Mouse (Mus musculus) heart, embryonic 15.5 days (tissue): ENCODE measurements at regions not wholly inside any gene's neighbourhood (a gene's known extent, or its start where the extent isn't known, plus 50 kb on each side); places are given as distances from the start of the nearest gene placed in this dataset.

Source experiments
- ATAC-seq: fragments of 200-750 bp; cut with Nextera tagmentation; replicated peaks from 2 replicates; pipeline ENCODE4 v1.8.0; 2017; ENCODE audit warnings: low read depth, moderate TSS enrichment; ENCODE audit not compliant: insufficient number of reproducible peaks, insufficient read depth, low FRiP score
- H3K27ac ChIP-seq: fragments of 300-500 bp; sonication (generic); 2 replicates; pipeline ENCODE4 v1.5.1; 2015; ENCODE audit warnings: mild to moderate bottlenecking, inconsistent platforms
- H3K27me3 ChIP-seq: fragments of 300-500 bp; sonication (generic); 2 replicates; pipeline ENCODE4 v1.6.1; 2015; ENCODE audit warnings: inconsistent platforms
- H3K36me3 ChIP-seq: fragments of 300-500 bp; sonication (generic); 2 replicates; pipeline ENCODE4 v1.6.1; 2015; ENCODE audit warnings: mild to moderate bottlenecking, inconsistent platforms
- H3K4me1 ChIP-seq: fragments of 300-500 bp; sonication (generic); replicated peaks from 2 replicates; pipeline ENCODE4 v1.6.1; 2015; ENCODE audit warnings: inconsistent platforms
- H3K4me2 ChIP-seq: fragments of 300-500 bp; sonication (generic); 2 replicates; pipeline ENCODE4 v1.6.1; 2015; ENCODE audit warnings: inconsistent platforms, mild to moderate bottlenecking, moderate library complexity
- H3K4me3 ChIP-seq: fragments of 300-500 bp; sonication (generic); 2 replicates; pipeline ENCODE4 v1.5.1; 2015; ENCODE audit warnings: mild to moderate bottlenecking, inconsistent platforms
- H3K9ac ChIP-seq: fragments of 300-500 bp; sonication (generic); 2 replicates; pipeline ENCODE4 v1.6.1; 2015; ENCODE audit warnings: mild to moderate bottlenecking, inconsistent platforms
- H3K9me3 ChIP-seq: fragments of 300-500 bp; sonication (generic); replicated peaks from 2 replicates; pipeline ENCODE4 v1.6.1; 2016; ENCODE audit warnings: inconsistent platforms
- WGBS: fragments of 180-500 bp; shearing (Covaris S2); methylation state at CpG from one replicate; pipeline ENCODE4 v1.1.7; 2015; ENCODE audit warnings: mixed read lengths; 5-methylcytosine and 5-hydroxymethylcytosine counted together

- Histone ChIP-seq H3K9me3 (no peaks in the 10 kb centered on the region), H3K4me2 (no peak overlapping the region), H3K36me3 (no peaks in the 10 kb centered on the region), H3K9ac (no peak overlapping the region), H3K4me3 (no peak overlapping the region), H3K27ac (no peak overlapping the region), H3K27me3 (no peaks in the 10 kb centered on the region), H3K4me1 (no peaks in the 10 kb centered on the region)
- ATAC-seq: no peak
- 75% methylated on average over 2 of the region's 2 CpGs for WGBS
Observed at GRCm38 (mm10) chr11:19493089-19493756, 431.0 kb upstream of the Spred2 start.

DNA sequence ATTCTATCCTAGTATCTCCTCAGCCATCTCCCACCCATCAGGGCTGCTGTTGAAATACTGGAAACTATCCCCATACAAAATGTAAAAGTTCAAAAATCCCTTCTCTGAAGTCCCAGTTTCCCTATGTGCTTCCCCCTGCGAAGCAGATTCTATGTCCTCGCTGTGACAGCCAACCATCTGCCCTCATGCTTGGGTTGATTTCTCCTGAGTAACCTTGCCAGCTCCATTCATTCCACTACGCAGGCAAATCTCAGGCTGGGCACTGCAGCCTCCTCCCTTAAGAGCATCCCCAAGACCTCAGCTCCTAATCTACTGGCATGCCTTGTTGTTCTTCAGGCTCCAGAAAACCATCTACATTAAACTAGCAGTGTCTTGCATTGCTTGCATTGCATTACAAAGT, 402.5 kb upstream of the Spred2 start:
- H3K4me2 ChIP-seq: no peak overlapping the region
- H3K36me3 ChIP-seq: no peaks in the 10 kb centered on the region
- no peak for ATAC-seq
- no peak overlapping the region for H3K4me3 ChIP-seq
- H3K9ac ChIP-seq: no peak overlapping the region
- H3K4me1 ChIP-seq: no peaks in the 10 kb centered on the region
- no peaks in the 10 kb centered on the region for H3K27me3 ChIP-seq
- H3K27ac ChIP-seq: no peak overlapping the region
- 85% methylated on average over 3 of the region's 3 CpGs for WGBS
- no peaks in the 10 kb centered on the region for H3K9me3 ChIP-seq

GRCm38 (mm10) chr11:19523853-19524487, 400.2 kb upstream of the Spred2 start:
- Histone ChIP-seq H3K27me3 (no peaks in the 10 kb centered on the region), H3K9ac (no peak overlapping the region), H3K27ac (no peak overlapping the region), H3K4me2 (no peak overlapping the region), H3K4me3 (no peak overlapping the region), H3K9me3 (no peaks in the 10 kb centered on the region), H3K36me3 (no peaks in the 10 kb centered on the region), H3K4me1 (no peaks in the 10 kb centered on the region)
- ATAC-seq: no peak
- WGBS: 70% methylated on average over 6 of the region's 6 CpGs

DNA sequence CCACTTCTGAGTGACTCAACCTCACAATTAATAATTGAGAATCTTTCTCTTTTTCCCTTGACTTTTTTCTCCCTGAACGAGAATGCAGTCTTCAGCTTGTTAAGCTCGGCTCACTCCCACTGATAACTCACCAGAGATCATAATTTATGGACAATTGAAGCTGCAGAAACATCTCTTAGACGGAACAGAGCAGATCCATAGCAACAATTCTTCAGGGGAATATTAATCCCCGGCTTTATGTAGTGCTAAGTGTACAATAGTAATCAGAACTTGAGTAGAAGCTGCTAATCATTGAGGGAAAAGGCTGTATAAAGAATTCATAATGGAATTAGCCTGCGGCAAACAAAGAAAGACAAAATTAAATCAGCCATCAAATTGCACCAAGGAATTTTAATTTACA, 395.0 kb upstream of the Spred2 start:
- Histone ChIP-seq H3K36me3 (no peaks in the 10 kb centered on the region), H3K4me1 (no peaks in the 10 kb centered on the region; the same call in 1 of the 2 replicates), H3K4me3 (no peak overlapping the region), H3K4me2 (no peak overlapping the region), H3K9ac (no peak overlapping the region), H3K9me3 (no peaks in the 10 kb centered on the region), H3K27me3 (no peaks in the 10 kb centered on the region), H3K27ac (no peak overlapping the region)
- ATAC-seq: no peak
- WGBS: 66% methylated on average over 5 of the region's 5 CpGs

- WGBS: 84% methylated on average over 3 of the region's 3 CpGs
- ATAC-seq: no peak
Observed at GRCm38 (mm10) chr11:19530652-19531051, 393.5 kb upstream of the Spred2 start.

DNA sequence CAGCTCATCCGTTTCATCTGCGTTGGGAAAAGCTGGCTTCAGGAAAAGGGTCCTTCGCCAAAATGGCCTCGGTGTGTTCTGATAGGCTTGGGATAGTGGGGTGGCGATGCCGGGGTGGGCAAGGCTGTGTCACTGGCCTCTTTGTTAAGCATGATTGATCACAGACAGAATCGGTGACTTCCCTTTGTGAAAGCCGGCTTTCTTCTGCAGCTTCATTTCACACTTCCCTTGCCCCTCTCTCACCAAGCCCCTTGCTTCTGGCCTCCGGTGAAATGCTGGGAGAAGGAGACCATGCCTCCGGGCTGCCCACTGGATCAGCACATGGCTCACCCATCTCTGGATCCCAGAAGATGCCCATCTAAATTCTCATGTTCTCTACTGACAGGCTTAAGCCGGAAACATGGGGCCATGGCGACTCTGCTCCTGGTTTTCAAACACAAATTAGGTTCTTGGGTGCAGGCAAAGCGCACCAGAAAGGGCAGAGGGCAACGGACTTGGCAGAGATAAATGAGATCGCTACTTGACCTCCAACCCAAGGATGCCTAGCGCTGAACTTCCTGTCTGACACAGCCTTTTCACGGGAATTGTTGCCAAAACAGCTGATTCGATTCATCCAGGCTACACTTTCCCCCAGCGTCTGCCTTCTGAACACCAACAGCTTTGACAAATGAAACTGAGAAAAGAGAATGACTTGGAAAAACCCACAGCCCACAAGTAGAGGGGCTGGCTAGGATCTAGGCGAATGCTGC, 392.7 kb upstream of the Spred2 start:
- no peaks in the 10 kb centered on the region; the same call in 1 of the 2 replicates for H3K4me1 ChIP-seq
- ATAC-seq: no peak
- H3K36me3 ChIP-seq: no peaks in the 10 kb centered on the region
- no peak overlapping the region for H3K4me2 ChIP-seq
- no peaks in the 10 kb centered on the region for H3K27me3 ChIP-seq
- no peak overlapping the region for H3K9ac ChIP-seq
- no peak overlapping the region for H3K4me3 ChIP-seq
- H3K9me3 ChIP-seq: no peaks in the 10 kb centered on the region
- H3K27ac ChIP-seq: no peak overlapping the region
- WGBS: 45% methylated on average over 20 of the region's 20 CpGs

More at GRCm38 (mm10) chr11:19530652-19531051, 393.5 kb upstream of the Spred2 start:
- Histone ChIP-seq H3K9me3 (no peaks in the 10 kb centered on the region), H3K9ac (no peak overlapping the region), H3K4me2 (no peak overlapping the region), H3K4me1 (no peaks in the 10 kb centered on the region; the same call in 1 of the 2 replicates), H3K36me3 (no peaks in the 10 kb centered on the region), H3K4me3 (no peak overlapping the region), H3K27me3 (no peaks in the 10 kb centered on the region), H3K27ac (no peak overlapping the region)

DNA sequence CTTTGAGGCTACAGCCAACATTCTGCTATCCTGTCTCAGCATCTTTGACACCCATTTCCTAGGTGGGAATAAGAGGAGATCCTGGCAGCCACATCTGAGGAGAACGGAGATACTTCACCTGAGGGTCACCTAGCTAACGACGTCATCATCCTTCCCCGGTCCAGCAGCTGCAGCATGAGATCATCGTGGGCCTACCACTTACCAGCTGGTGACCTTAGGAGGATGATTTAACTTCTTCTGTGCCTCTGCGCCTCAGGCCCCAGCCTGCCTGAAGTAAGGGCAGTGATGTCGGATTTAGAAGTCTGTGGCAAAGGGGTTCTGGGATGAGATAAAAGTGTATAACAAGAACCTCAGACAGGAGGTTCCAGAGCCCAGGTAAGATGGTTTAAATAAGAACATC, 391.3 kb upstream of the Spred2 start:
- WGBS: 82% methylated on average over 7 of the region's 7 CpGs
- no peaks in the 10 kb centered on the region for H3K36me3 ChIP-seq
- no peak for ATAC-seq
- H3K27me3 ChIP-seq: no peaks in the 10 kb centered on the region
- H3K9me3 ChIP-seq: no peaks in the 10 kb centered on the region
- no peak overlapping the region for H3K27ac ChIP-seq
- H3K4me3 ChIP-seq: no peak overlapping the region
- H3K4me2 ChIP-seq: no peak overlapping the region
- H3K4me1 ChIP-seq: no peaks in the 10 kb centered on the region; the same call in 1 of the 2 replicates
- H3K9ac ChIP-seq: no peak overlapping the region

- ATAC-seq: no peak
- Histone ChIP-seq H3K4me3 (no peak overlapping the region), H3K27me3 (no peaks in the 10 kb centered on the region), H3K4me1 (no peaks in the 10 kb centered on the region; the same call in 1 of the 2 replicates), H3K4me2 (no peak overlapping the region), H3K9me3 (no peaks in the 10 kb centered on the region), H3K9ac (no peak overlapping the region), H3K36me3 (no peaks in the 10 kb centered on the region), H3K27ac (no peak overlapping the region)
- WGBS: 69% methylated on average over 1 of the region's 1 CpGs
Observed at GRCm38 (mm10) chr11:19533701-19534100, 390.5 kb upstream of the Spred2 start.

GRCm38 (mm10) chr11:19535215-19535614, 389.0 kb upstream of the Spred2 start:
- Histone ChIP-seq H3K4me1 (no peaks in the 10 kb centered on the region; the same call in 1 of the 2 replicates), H3K4me3 (no peak overlapping the region), H3K27ac (no peak overlapping the region), H3K9ac (no peak overlapping the region), H3K4me2 (no peak overlapping the region), H3K36me3 (no peaks in the 10 kb centered on the region), H3K9me3 (no peaks in the 10 kb centered on the region), H3K27me3 (no peaks in the 10 kb centered on the region)
- WGBS: 73% methylated on average over 1 of the region's 1 CpGs
- ATAC-seq: no peak

DNA sequence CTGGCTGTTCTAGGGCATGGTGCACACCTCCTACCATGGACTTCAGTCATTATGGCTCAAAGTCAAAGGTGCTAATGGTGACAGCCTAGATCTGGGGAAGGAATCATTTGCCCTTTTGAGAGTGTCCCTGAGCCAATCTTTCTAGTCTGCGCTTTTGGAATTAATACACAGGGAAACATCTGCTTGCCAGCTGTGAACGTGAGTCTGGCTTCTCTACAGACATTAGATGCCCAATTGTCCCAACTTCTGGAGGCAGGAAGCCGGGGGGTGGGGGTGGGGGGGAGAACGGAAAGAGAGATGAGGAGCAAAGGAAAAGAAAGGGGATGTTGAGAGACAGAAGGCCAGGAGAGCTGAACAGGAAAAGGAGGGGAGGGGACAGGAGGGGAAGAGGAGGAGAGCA, 377.9 kb upstream of the Spred2 start:
- Histone ChIP-seq H3K27me3 (no peaks in the 10 kb centered on the region), H3K27ac (no peak overlapping the region), H3K4me1 (no peaks in the 10 kb centered on the region), H3K9ac (no peak overlapping the region), H3K36me3 (no peaks in the 10 kb centered on the region), H3K9me3 (no peaks in the 10 kb centered on the region), H3K4me2 (no peak overlapping the region), H3K4me3 (no peak overlapping the region)
- no peak for ATAC-seq
- 68% methylated on average over 4 of the region's 4 CpGs for WGBS

- WGBS: 58% methylated on average over 9 of the region's 9 CpGs
- Histone ChIP-seq H3K9ac (no peak overlapping the region), H3K9me3 (no peaks in the 10 kb centered on the region), H3K27me3 (no peaks in the 10 kb centered on the region), H3K4me3 (no peak overlapping the region), H3K36me3 (no peaks in the 10 kb centered on the region), H3K4me1 (no peaks in the 10 kb centered on the region), H3K27ac (no peak overlapping the region), H3K4me2 (no peak overlapping the region)
- no peak for ATAC-seq
Observed at GRCm38 (mm10) chr11:19554316-19554946, 369.7 kb upstream of the Spred2 start.
